ENCODE assay signal across 18 mouse cellular contexts in the genomic region with DNA sequence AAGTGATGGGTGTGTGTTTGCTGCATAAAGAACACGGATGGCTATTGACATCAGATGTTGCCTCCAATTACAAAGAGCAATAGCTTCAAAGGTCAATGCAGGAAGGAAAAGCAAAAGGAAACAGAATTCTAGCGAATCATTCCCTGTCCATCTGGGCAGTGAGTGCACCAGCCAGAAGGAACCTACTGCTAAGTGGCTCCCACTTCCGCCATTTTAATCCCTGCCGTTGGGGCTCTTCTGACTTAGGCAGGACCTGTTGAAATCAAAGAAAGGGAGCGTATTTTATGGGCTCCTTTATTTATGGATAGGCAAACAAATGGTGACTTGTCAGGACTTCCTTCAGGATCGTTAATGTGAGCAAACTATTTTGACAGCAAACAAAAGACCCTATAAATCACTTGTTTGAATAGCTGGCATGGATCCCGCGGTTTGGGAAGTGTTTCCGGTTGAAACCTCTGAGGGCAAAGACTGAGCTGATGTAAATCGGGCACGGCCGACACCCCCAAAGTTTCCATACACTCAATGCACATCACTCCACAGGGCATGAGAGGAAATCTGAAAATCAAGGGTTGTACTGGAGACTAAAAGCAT. TPM values are rescaled to one million over a fixed set of nuclear protein-coding genes. Genes with fewer than 3 reads are reported as not detected.
DNase-seq lines count a peak whose midpoint lies in the region; ATAC-seq and TF ChIP-seq lines count a peak whose summit lies in the region.
"Had no signal": no experiment of that assay in that cellular context is flagged by ENCODE, and none has a peak within 500 bp of the region (broad histone marks: within the 10 kb centered on the region; RNA-seq: fewer than 3 reads in every experiment).

No protein-coding gene starts in this region.

- no peaks in the 10 kb centered on the region for H3K9me3 ChIP-seq in lung, embryonic 14.5 days (ENCODE audit: low read depth, low read length)
- H3K9me3 ChIP-seq in kidney, embryonic 16.5 days (ENCODE audit: low read length), result no peaks in the 10 kb centered on the region
- H3K9me3 ChIP-seq in forebrain, embryonic 12.5 days, result no peaks in the 10 kb centered on the region
- H3K9me3 ChIP-seq: liver, embryonic 13.5 days; midbrain, embryonic 12.5 days had no signal

- 35% methylated on average over 12 of the region's 12 CpGs for WGBS in lung, embryonic 14.5 days
- 12% methylated on average over 12 of the region's 12 CpGs for WGBS in kidney, embryonic 16.5 days
- 58% methylated on average over 12 of the region's 12 CpGs for WGBS in forebrain, embryonic 12.5 days

- intact Hi-C loops in gastrocnemius, adult 2 months (cut with DNase I), result no loop called here

- no peak for TF ChIP-seq CTCF in lung, embryonic 14.5 days (IDR thresholded peaks at IDR 0.05; ENCODE audit: low read depth)
- no peak for TF ChIP-seq CTCF in gastrocnemius, adult 2 months (IDR thresholded peaks at IDR 0.05)

- peaks cover 19% of the 10 kb centered on the region for H3K4me1 ChIP-seq in lung, embryonic 14.5 days (ENCODE audit: insufficient read depth)
- H3K4me1 ChIP-seq in kidney, embryonic 16.5 days (ENCODE audit: insufficient read depth, low read length), result peaks cover 20% of the 10 kb centered on the region; the same call in 1 of the 2 replicates
- peaks cover 4% of the 10 kb centered on the region for H3K4me1 ChIP-seq in forebrain, embryonic 12.5 days
- H3K4me1 ChIP-seq: liver, embryonic 13.5 days had no signal

- no peak overlapping the region; the same call in 1 of the 2 replicates for H3K4me2 ChIP-seq in lung, embryonic 14.5 days
- H3K4me2 ChIP-seq in kidney, embryonic 16.5 days (replicated peaks; ENCODE audit: low read depth, low read length), result peak overlapping the region; percentile 37; the same call in 1 of the 2 replicates
- H3K4me2 ChIP-seq in forebrain, embryonic 12.5 days, result no peak overlapping the region
- H3K4me2 ChIP-seq: liver, embryonic 13.5 days; midbrain, embryonic 12.5 days had no signal

- no peak overlapping the region for H3K27ac ChIP-seq in lung, embryonic 14.5 days (ENCODE audit: low read depth)
- 0 out of 2 replicates have a peak overlapping the region, but pooled peaks have one; percentile 32 for H3K27ac ChIP-seq in kidney, embryonic 16.5 days (ENCODE audit: low read length)
- no peak overlapping the region for H3K27ac ChIP-seq in gastrocnemius, adult 2 months
- no peak overlapping the region for H3K27ac ChIP-seq in forebrain, embryonic 12.5 days
- H3K27ac ChIP-seq: heart, adult 2 months; liver, embryonic 13.5 days; midbrain, embryonic 12.5 days had no signal

- H3K4me3 ChIP-seq in lung, embryonic 14.5 days (ENCODE audit: low read depth, low read length), result no peak overlapping the region
- H3K4me3 ChIP-seq in kidney, embryonic 16.5 days (ENCODE audit: low read length), result no peak overlapping the region
- H3K4me3 ChIP-seq in gastrocnemius, adult 2 months, result no peak overlapping the region
- no peak overlapping the region for H3K4me3 ChIP-seq in forebrain, embryonic 12.5 days (replicated peaks)
- H3K4me3 ChIP-seq: heart, adult 2 months; liver, embryonic 13.5 days; midbrain, embryonic 12.5 days had no signal

- peaks cover 11% of the 10 kb centered on the region for H3K36me3 ChIP-seq in lung, embryonic 14.5 days (ENCODE audit: insufficient read depth)
- peaks cover 5% of the 10 kb centered on the region for H3K36me3 ChIP-seq in kidney, embryonic 16.5 days (ENCODE audit: insufficient read depth, low read length)
- H3K36me3 ChIP-seq in forebrain, embryonic 12.5 days (replicated peaks), result peaks cover 10% of the 10 kb centered on the region
- H3K36me3 ChIP-seq: liver, embryonic 13.5 days had no signal

- no peak overlapping the region for H3K9ac ChIP-seq in lung, embryonic 14.5 days
- H3K9ac ChIP-seq in kidney, embryonic 16.5 days (replicated peaks; ENCODE audit: low read length), result no peak overlapping the region
- no peak overlapping the region for H3K9ac ChIP-seq in forebrain, embryonic 12.5 days
- H3K9ac ChIP-seq: liver, embryonic 13.5 days; midbrain, embryonic 12.5 days had no signal

- DNase-seq in lung, embryonic 14.5 days, result peak; percentile 71
- DNase-seq in lung, postnatal 4 days, result no peak
- peak; percentile 47 for DNase-seq in embryo, embryonic 10.5 days (ENCODE audit: low spot score)
- DNase-seq in mesoderm, embryonic 11.5 days (ENCODE audit: low read depth, low spot score), result peak; percentile 66
- DNase-seq in gastrocnemius, adult 2 months, result no peak
- DNase-seq in liver, result no peak
- DNase-seq: cerebellum, adult 2 months; heart, adult 2 months; liver, embryonic 13.5 days; thymus, adult 2 months had no signal

- H3K27me3 ChIP-seq in lung, embryonic 14.5 days (ENCODE audit: insufficient read depth, low read length), result no peaks in the 10 kb centered on the region
- H3K27me3 ChIP-seq in kidney, embryonic 16.5 days (ENCODE audit: insufficient read depth, low read length), result no peaks in the 10 kb centered on the region
- H3K27me3 ChIP-seq in forebrain, embryonic 12.5 days, result no peaks in the 10 kb centered on the region
- H3K27me3 ChIP-seq: midbrain, embryonic 12.5 days had no signal

- ATAC-seq in lung, embryonic 14.5 days (ENCODE audit: insufficient read depth), result no peak
- 0 out of 2 replicates have a peak, but pooled peaks have one; percentile 16 for ATAC-seq in kidney, embryonic 16.5 days (ENCODE audit: low FRiP score, low TSS enrichment)
- ATAC-seq in forebrain, embryonic 12.5 days (ENCODE audit: low FRiP score), result no peak
- ATAC-seq: activated CD4-positive, CD25-positive, alpha-beta regulatory T cell, adult 4 months; inflammation-experienced regulatory T-cells, adult 6 months had no signal

RNA-seq across cellular contexts. Expression of gene Upk1b, which starts 27.1 kb away (rescaled TPM):
- polyA plus RNA-seq in lung, embryonic 14.5 days (2014; fragmentation: Nextera tagmentation; extraction: Ambion mirVana), result 15.4 and 16.8 TPM in 2 replicates
- polyA plus RNA-seq in kidney, embryonic 16.5 days (2015; fragmentation: Nextera tagmentation; extraction: Ambion mirVana), result 11.4 and 22.5 TPM in 2 replicates
- not detected for total RNA-seq in gastrocnemius, adult 2 months (2021)
- polyA plus RNA-seq in forebrain, embryonic 12.5 days (2016; fragmentation: Nextera tagmentation; extraction: Ambion mirVana), result 1.1 and 1.9 TPM in 2 replicates
- polyA plus RNA-seq: activated CD4-positive, CD25-positive, alpha-beta regulatory T cell, adult 4 months; inflammation-experienced regulatory T-cells, adult 6 months; neural tube, embryonic 14.5 days had no signal

RNA-seq across cellular contexts. Expression of gene B4galt4, which starts 30.9 kb away (rescaled TPM):
- polyA plus RNA-seq in lung, embryonic 14.5 days (2014; fragmentation: Nextera tagmentation; extraction: Ambion mirVana), result 36.6 and 39.0 TPM in 2 replicates
- polyA plus RNA-seq in kidney, embryonic 16.5 days (2015; fragmentation: Nextera tagmentation; extraction: Ambion mirVana), result 32.7 and 34.5 TPM in 2 replicates
- 1 to 10 TPM; 3.3 to 7.0 TPM for total RNA-seq in gastrocnemius, adult 2 months (2021)
- 21.1 and 25.6 TPM in 2 replicates for polyA plus RNA-seq in forebrain, embryonic 12.5 days (2016; fragmentation: Nextera tagmentation; extraction: Ambion mirVana)

RNA-seq across cellular contexts. Expression of gene 4930435E12Rik, which starts 55.5 kb away (rescaled TPM):
- not detected in 2 replicates for polyA plus RNA-seq in lung, embryonic 14.5 days (2014; fragmentation: Nextera tagmentation; extraction: Ambion mirVana)
- polyA plus RNA-seq in kidney, embryonic 16.5 days (2015; fragmentation: Nextera tagmentation; extraction: Ambion mirVana), result not detected in 2 replicates
- not detected for total RNA-seq in gastrocnemius, adult 2 months (2021)
- polyA plus RNA-seq in forebrain, embryonic 12.5 days (2016; fragmentation: Nextera tagmentation; extraction: Ambion mirVana), result not detected in 2 replicates
- total RNA-seq: heart, adult 2 months; heart, postnatal 25 days had no signal
- polyA plus RNA-seq: activated CD4-positive, CD25-positive, alpha-beta regulatory T cell, adult 4 months; cerebellum, adult 2 months; embryonic facial prominence, embryonic 11.5 days; heart, adult 2 months; inflammation-experienced regulatory T-cells, adult 6 months; liver, embryonic 13.5 days; midbrain, embryonic 12.5 days; neural tube, embryonic 14.5 days; thymus, adult 2 months had no signal

RNA-seq across cellular contexts. Expression of gene Arhgap31, which starts 59.9 kb away (rescaled TPM):
- polyA plus RNA-seq in lung, embryonic 14.5 days (2014; fragmentation: Nextera tagmentation; extraction: Ambion mirVana), result 21.6 and 22.0 TPM in 2 replicates
- polyA plus RNA-seq in kidney, embryonic 16.5 days (2015; fragmentation: Nextera tagmentation; extraction: Ambion mirVana), result 10.8 and 13.3 TPM in 2 replicates
- 10 to 100 TPM; 11.9 to 18.6 TPM for total RNA-seq in gastrocnemius, adult 2 months (2021)
- 6.4 and 8.8 TPM in 2 replicates for polyA plus RNA-seq in forebrain, embryonic 12.5 days (2016; fragmentation: Nextera tagmentation; extraction: Ambion mirVana)

Comparison
In these comparisons a context has a peak if more than half of its experiments do, and no peak if none do; other contexts are left out.
1. DNase-seq: peak in lung, embryonic 14.5 days (single experiment), embryo, embryonic 10.5 days (single experiment) and mesoderm, embryonic 11.5 days (single experiment); none in lung, postnatal 4 days (0 of 2), gastrocnemius, adult 2 months (single experiment) and liver (single experiment).